Mouse (Mus musculus) heart, adult 18-20 months (tissue): ENCODE data around the gene Cckar. TPM values are rescaled to one million over a fixed set of nuclear protein-coding genes. Genes with fewer than 3 reads are reported as not detected.

ENCODE experiments used
- DNase-seq, 2 experiments: peaks; one replicate each; pipeline ENCODE4 v3.0.0; 2021 to 2022; ENCODE audit warnings: mixed read lengths in 1 of 2
- total RNA-seq, 2 experiments: library from RNA; stranded (reverse); gene quantifications; 2 replicates each; pipeline ENCODE4 v1.2.3; 2021

Gene Cckar
- total RNA-seq, 2 experiments from 2014 or later = not detected

DNA sequence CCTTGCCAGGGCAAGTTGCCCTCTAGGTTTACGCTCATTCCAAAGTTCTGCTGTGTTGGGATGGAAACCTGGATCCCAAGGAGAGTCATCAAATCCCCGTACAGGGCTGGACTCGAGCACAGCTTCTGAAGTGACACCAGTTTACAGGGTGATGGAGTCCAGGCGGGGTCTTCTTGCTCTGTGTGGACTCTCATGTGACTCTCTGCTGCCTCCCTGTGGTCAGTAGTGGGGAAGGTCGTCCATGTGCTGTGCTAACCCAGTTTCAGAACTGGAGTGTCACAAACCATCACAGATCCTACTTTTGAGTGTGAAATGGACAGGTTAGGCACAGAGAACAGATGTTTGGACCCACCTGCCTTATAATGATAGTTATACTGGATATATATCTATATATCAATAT is 35.2 kb downstream of the Cckar start:
- peak; percentile 52 to 84 for DNase-seq

DNA sequence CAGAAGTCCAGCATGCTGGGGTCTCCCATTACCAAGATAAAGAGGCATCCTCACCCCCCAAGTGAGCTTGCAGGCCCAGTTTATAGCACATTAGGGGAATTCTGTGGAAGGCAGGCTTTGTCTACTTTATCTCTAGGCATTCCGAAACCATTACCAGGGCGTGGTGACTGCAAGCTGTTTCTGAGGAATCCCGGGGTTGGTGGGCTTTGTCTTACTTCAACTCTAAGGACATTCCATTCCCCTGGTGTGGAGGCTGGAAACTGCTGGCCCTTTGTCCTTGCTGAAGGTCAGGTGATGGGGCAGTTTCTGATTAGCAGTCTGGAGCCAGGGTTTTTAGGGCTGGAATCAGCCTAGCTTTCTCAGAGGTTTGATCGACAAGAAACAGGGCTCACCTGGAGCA is 36.0 kb downstream of the Cckar start:
- no peak for DNase-seq

DNA sequence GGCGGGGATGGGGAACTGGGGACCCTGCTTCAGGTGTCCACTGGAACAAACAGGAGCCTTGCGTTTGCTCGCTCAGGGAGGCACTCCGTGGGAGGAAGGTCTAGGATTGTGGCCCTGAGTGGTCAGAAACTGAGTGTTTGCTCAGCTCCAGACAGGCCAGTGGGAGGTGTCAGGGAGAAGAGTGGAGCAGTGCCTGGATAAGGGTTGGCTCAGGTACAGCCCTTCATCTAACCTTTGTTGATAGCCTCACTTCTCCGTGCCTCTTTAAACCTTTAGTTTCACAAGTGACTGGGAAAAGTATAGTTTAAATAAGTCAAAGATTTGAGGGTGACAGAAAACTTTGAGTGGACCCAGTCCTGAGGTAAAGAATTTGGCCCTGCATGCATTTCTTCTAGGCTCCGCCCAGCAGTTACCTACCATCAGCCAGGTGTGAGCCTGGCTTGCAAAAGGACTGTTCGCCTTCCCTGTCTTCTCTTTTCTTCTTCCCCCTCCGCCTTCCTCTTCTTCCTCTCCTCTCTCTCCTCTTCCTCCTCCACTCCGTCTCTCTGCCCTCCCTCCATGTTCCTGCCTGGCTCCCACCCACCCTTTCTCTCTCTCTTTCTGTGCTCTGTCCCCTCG is 37.1 kb downstream of the Cckar start:
- DNase-seq = no peak

DNA sequence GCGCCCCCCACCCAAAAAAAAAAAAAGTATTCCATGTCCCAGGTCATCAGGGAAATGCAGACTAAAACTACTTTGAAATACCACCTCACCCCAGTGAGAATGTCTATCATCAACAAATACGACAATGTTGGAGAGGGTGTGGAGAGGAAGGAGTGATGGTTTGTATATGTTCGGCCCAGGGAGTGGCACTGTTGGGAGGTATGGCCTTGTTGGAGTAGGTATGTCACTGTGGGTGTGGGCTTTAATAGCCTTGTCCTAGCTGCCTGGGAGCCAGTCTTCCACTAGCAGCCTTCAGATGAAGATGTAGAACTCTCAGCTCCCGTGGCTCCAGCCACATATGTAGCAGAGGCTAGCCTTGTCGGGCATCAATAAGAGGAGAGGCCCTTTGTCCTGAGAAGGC is 39.5 kb downstream of the Cckar start:
- no peak for DNase-seq

DNA sequence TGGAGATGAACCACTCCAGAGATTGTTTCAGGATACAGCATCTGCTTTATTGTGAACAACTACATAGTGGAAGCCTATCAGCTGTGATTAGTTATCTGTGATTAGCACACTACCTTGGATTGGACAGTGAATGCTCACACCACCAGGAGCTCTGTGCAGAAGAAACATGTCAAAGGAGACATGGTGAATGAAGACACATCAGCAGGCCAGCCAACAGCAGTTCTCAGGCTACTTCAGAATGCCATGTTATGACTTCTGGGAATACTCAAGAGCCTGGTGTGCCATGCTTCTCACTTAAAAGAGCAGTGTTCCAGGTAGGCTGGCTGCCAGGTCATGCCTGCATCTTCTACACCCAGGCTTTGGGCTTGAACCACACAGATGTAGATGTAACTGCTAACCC is 43.8 kb downstream of the Cckar start:
- DNase-seq = no peak

DNA sequence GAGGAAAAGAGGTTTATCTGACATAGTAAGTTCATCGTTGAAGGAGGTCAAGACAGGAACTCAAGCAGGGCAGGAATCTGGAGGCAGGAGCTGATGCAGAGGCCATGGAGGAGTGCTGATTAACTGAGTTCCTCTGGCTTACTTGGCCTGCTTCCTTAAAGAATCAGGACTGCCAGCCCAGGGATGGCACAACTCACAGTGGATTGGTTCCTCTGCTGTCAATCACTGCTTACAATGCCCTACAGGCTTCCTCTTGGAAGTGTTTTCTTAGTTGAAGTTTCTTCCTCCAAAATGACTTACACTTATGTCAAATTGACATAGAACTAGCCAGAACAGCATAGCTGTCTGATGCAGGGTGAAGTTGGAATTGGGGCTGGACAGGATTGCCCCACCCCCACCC is 45.1 kb downstream of the Cckar start:
- DNase-seq = no peak

DNA sequence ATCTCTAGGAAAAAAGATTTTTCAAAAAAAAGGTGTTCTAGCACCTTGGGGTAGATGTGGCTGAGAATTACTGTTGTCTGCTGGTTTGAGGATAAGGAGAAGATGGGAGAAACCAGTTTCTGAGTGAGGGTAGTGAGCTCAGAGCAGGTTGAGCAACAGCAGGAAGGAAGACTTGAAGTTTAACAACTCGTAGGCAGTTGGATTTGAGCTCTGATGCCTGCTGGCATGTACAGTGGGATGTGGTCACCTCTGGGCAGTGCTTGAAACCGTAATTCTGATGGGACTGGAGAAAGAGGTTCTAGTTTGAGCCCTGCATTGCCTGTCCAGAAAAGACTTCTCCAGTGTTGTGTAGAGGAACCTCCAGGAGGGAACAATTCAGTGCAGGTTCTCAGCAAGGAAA is 46.0 kb downstream of the Cckar start:
- no peak for DNase-seq

DNA sequence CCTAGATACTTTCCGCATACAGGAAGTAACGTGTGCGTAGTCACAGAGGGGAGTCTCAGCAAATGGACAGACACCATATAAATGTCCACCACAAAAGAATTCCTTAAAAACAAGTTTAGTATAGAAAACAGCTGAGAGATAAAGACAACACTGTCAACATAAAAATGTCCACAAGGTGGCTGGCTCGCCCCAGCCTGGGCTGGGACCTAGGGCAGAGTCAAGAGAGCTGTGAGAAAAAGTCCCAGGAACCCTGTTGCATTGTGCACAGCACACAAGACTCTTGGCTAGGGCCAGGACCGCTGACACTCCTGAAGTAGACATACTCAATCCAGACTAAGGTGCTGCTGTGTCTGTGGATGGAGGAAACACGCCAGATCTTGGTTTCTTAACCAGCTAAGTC is 49.6 kb downstream of the Cckar start:
- no peak for DNase-seq

DNA sequence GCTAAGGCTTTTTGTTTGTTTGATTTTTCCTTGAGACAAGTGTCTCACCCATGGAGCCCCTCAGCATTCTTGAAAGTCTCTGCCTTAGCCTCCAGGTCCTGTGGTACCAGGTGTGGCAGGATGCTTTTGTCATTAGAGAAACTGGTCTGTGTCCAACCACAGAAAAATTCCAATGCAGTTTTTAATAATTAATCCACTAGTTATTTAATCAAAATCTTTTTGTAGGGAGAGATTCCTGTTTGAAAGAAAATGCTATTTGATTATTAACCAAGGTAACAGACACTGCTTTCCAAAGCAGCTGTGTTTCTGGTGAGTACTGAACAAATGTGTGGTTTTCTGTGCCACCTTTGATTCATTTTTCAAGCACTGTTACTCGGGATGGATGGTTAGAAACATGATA is 50.9 kb downstream of the Cckar start:
- DNase-seq = no peak

Other genes starting within 250 kb of the Cckar start
- gene Rbpj, start 241.6 kb downstream of the Cckar start, total RNA-seq = 10 to 100 TPM; 17.5 to 22.4 TPM
- 10 to 100 TPM; 17.2 to 18.5 TPM for gene Tbc1d19, start 101.9 kb upstream of the Cckar start, total RNA-seq